Mouse (Mus musculus) small intestine, adult 2 months (tissue): Measurements from ENCODE around the gene Nampt. TPM values are rescaled to one million over a fixed set of nuclear protein-coding genes. Genes with fewer than 3 reads are reported as not detected.
A peak's percentile ranks its signal among the peaks of the same experiment; 100 is the strongest.

Experiments used
- H3K27ac ChIP-seq: fragments of 200-500 bp; 2 replicates; pipeline ENCODE4 v1.5.1; 2012; ENCODE audit warnings: low read depth, low read length, control low read depth, inconsistent platforms; ENCODE audit not compliant: insufficient read depth
- H3K27me3 ChIP-seq: fragments of 200-500 bp; 2 replicates; pipeline ENCODE4 v1.6.1; 2012; ENCODE audit warnings: mild to moderate bottlenecking, moderate library complexity, low read length, inconsistent platforms; ENCODE audit not compliant: control insufficient read depth, insufficient read depth
- H3K36me3 ChIP-seq: fragments of 200-500 bp; 2 replicates; pipeline ENCODE4 v1.6.1; 2012; ENCODE audit warnings: mild to moderate bottlenecking, low read length, control low read depth, inconsistent platforms; ENCODE audit not compliant: control insufficient read depth, insufficient read depth
- H3K4me1 ChIP-seq: fragments of 200-500 bp; 2 replicates; pipeline ENCODE4 v1.6.1; 2012; ENCODE audit warnings: low read length, inconsistent platforms, mixed read lengths; ENCODE audit not compliant: control insufficient read depth, insufficient read depth, insufficient read length
- H3K4me3 ChIP-seq: fragments of 200-500 bp; 2 replicates; pipeline ENCODE4 v1.5.1; 2012; ENCODE audit warnings: low read depth, mild to moderate bottlenecking, control low read depth, inconsistent platforms, low read length, moderate library complexity
- CTCF ChIP-seq: fragments of 200-500 bp; IDR thresholded peaks from 2 replicates; pipeline ENCODE4 v1.5.1; 2012; ENCODE audit warnings: low read depth, mild to moderate bottlenecking, control low read depth, inconsistent platforms, low read length, moderate library complexity, mixed read lengths; ENCODE audit not compliant: insufficient replicate concordance, insufficient read length; ENCODE audit errors: extremely low read depth
- POLR2A ChIP-seq: fragments of 200-500 bp; IDR thresholded peaks from 2 replicates; pipeline ENCODE4 v1.6.1; 2012; ENCODE audit warnings: low read depth, mild to moderate bottlenecking, control low read depth, inconsistent platforms, low read length, moderate library complexity
- WGBS: fragments of 180-500 bp; shearing (Covaris S2); methylation state at CpG from one replicate; pipeline ENCODE4 v1.1.7; 2018; 5-methylcytosine and 5-hydroxymethylcytosine counted together
- polyA plus RNA-seq: library from polyadenylated mRNA; depleted of rRNA; stranded (reverse); fragments of >200 nt; gene quantifications from 2 replicates; pipeline ENCODE4 v1.2.3, GENCODE M21; 2012

Nampt gene
- polyA plus RNA-seq, 1 experiment: 7.9 TPM

GRCm38 (mm10) chr12:32841442-32841900 lies 22.1 kb downstream of the Nampt start:
- Histone ChIP-seq H3K4me3 (no peak overlapping the region), H3K27ac (no peak overlapping the region), H3K4me1 (no peaks in the 10 kb centered on the region), H3K36me3 (peaks cover 60% of the 10 kb centered on the region), H3K27me3 (no peaks in the 10 kb centered on the region)
- TF ChIP-seq POLR2A (no peak), CTCF (no peak)
- 68% methylated on average over 7 of the region's 7 CpGs for WGBS

- peaks cover 62% of the 10 kb centered on the region for H3K36me3 ChIP-seq
- 85% methylated on average over 8 of the region's 8 CpGs for WGBS
Observed at GRCm38 (mm10) chr12:32846325-32846724, 27.0 kb downstream of the Nampt start.

GRCm38 (mm10) chr12:32853757-32854156 lies 34.4 kb downstream of the Nampt start:
- WGBS: 89% methylated on average over 5 of the region's 5 CpGs
- Histone ChIP-seq H3K27ac (no peak overlapping the region), H3K4me1 (no peaks in the 10 kb centered on the region), H3K36me3 (peaks cover 30% of the 10 kb centered on the region), H3K4me3 (no peak overlapping the region), H3K27me3 (no peaks in the 10 kb centered on the region)
- TF ChIP-seq POLR2A (no peak), CTCF (no peak)

More at GRCm38 (mm10) chr12:32846325-32846724, 27.0 kb downstream of the Nampt start:
- TF ChIP-seq POLR2A: no peak
- TF ChIP-seq CTCF: no peak
- Histone ChIP-seq H3K27me3 (no peaks in the 10 kb centered on the region), H3K4me1 (no peaks in the 10 kb centered on the region), H3K27ac (no peak overlapping the region), H3K4me3 (no peak overlapping the region)

- H3K27me3 ChIP-seq: no peaks in the 10 kb centered on the region
- H3K4me1 ChIP-seq: no peaks in the 10 kb centered on the region
- no peak for TF ChIP-seq CTCF
- no peak for TF ChIP-seq POLR2A
- 67% methylated on average over 6 of the region's 6 CpGs for WGBS
- H3K4me3 ChIP-seq: no peak overlapping the region
- H3K36me3 ChIP-seq: peaks cover 24% of the 10 kb centered on the region
- no peak overlapping the region for H3K27ac ChIP-seq
Observed at GRCm38 (mm10) chr12:32854866-32855265, 35.5 kb downstream of the Nampt start.

GRCm38 (mm10) chr12:32855398-32855797 lies 36.1 kb downstream of the Nampt start:
- no peak overlapping the region for H3K4me3 ChIP-seq
- TF ChIP-seq POLR2A: no peak
- H3K27ac ChIP-seq: no peak overlapping the region
- no peaks in the 10 kb centered on the region for H3K27me3 ChIP-seq
- 79% methylated on average over 4 of the region's 4 CpGs for WGBS
- no peaks in the 10 kb centered on the region for H3K4me1 ChIP-seq
- peaks cover 19% of the 10 kb centered on the region for H3K36me3 ChIP-seq

GRCm38 (mm10) chr12:32856707-32857511 lies 37.6 kb downstream of the Nampt start:
- 79% methylated on average over 14 of the region's 14 CpGs for WGBS
- H3K27ac ChIP-seq: peak overlapping the region; percentile 42
- H3K27me3 ChIP-seq: no peaks in the 10 kb centered on the region
- no peaks in the 10 kb centered on the region for H3K4me1 ChIP-seq
- H3K36me3 ChIP-seq: peaks cover 9% of the 10 kb centered on the region
- TF ChIP-seq POLR2A (no peak), CTCF (no peak)
- no peak overlapping the region for H3K4me3 ChIP-seq

GRCm38 (mm10) chr12:32858444-32858843 lies 39.1 kb downstream of the Nampt start:
- Histone ChIP-seq H3K27me3 (no peaks in the 10 kb centered on the region), H3K27ac (no peak overlapping the region), H3K36me3 (0 out of 2 replicates have a peak, but pooled peaks cover 3% of the 10 kb centered on the region), H3K4me3 (no peak overlapping the region), H3K4me1 (no peaks in the 10 kb centered on the region)
- no peak for TF ChIP-seq POLR2A
- TF ChIP-seq CTCF: no peak
- 52% methylated on average over 1 of the region's 1 CpGs for WGBS
